Mouse (Mus musculus) forebrain, embryonic 11.5 days (tissue): Measurements from ENCODE around the gene Hmgn2. TPM values are rescaled to one million over a fixed set of nuclear protein-coding genes. Genes with fewer than 3 reads are reported as not detected.

Experiments used
- ATAC-seq: fragments of 200-750 bp; cut with Nextera tagmentation; replicated peaks from 2 replicates; pipeline ENCODE4 v1.8.0; 2017; ENCODE audit warnings: moderate TSS enrichment; ENCODE audit not compliant: low FRiP score
- DNase-seq: peaks from one replicate; pipeline ENCODE4 v3.0.0-alpha.2; 2017; ENCODE audit warnings: low spot score
- H3K27ac ChIP-seq: fragments of 300-500 bp; sonication (generic); 2 replicates; pipeline ENCODE4 v1.5.1; 2014; ENCODE audit warnings: low read depth, low read length
- H3K27me3 ChIP-seq: fragments of 300-500 bp; sonication (generic); 2 replicates; pipeline ENCODE4 v1.6.1; 2014; ENCODE audit warnings: mild to moderate bottlenecking, low read length, mixed read lengths; ENCODE audit not compliant: control insufficient read depth, insufficient read depth
- H3K36me3 ChIP-seq: fragments of 300-500 bp; sonication (generic); 2 replicates; pipeline ENCODE4 v1.6.1; 2014; ENCODE audit warnings: mild to moderate bottlenecking, low read length, moderate library complexity, mixed read lengths; ENCODE audit not compliant: control insufficient read depth, insufficient read depth
- H3K4me1 ChIP-seq: fragments of 300-500 bp; sonication (generic); replicated peaks from 2 replicates; pipeline ENCODE4 v1.6.1; 2014; ENCODE audit warnings: low read length, mixed read lengths; ENCODE audit not compliant: control insufficient read depth, insufficient read depth
- H3K4me2 ChIP-seq: fragments of 300-500 bp; sonication (generic); 2 replicates; pipeline ENCODE4 v1.6.1; 2014; ENCODE audit warnings: low read depth, mild to moderate bottlenecking, low read length, moderate library complexity, mixed read lengths; ENCODE audit not compliant: severe bottlenecking
- H3K4me3 ChIP-seq: fragments of 300-500 bp; sonication (generic); 2 replicates; pipeline ENCODE4 v1.5.1; 2014; ENCODE audit warnings: low read depth, low read length
- H3K9ac ChIP-seq: fragments of 300-500 bp; sonication (generic); 2 replicates; pipeline ENCODE4 v1.6.1; 2014; ENCODE audit warnings: low read length
- H3K9me3 ChIP-seq: fragments of 300-500 bp; sonication (generic); 2 replicates; pipeline ENCODE4 v1.6.1; 2016; ENCODE audit warnings: low read length, mixed read lengths; ENCODE audit not compliant: control insufficient read depth
- WGBS: fragments of 180-500 bp; shearing (Covaris S2); extraction: QIAGEN DNeasy Blood & Tissue Kit; methylation state at CpG from one replicate; pipeline ENCODE4 v1.1.7; 2014; 5-methylcytosine and 5-hydroxymethylcytosine counted together
- polyA plus RNA-seq: library from polyadenylated mRNA; unstranded; fragments of >200 nt; fragmentation: Nextera tagmentation; extraction: Ambion mirVana; gene quantifications from 2 replicates; pipeline ENCODE4 v1.2.1, GENCODE M21; 2014

Hmgn2 gene
- polyA plus RNA-seq, 1 experiment from 2014 or later = 4,469 TPM

DNA sequence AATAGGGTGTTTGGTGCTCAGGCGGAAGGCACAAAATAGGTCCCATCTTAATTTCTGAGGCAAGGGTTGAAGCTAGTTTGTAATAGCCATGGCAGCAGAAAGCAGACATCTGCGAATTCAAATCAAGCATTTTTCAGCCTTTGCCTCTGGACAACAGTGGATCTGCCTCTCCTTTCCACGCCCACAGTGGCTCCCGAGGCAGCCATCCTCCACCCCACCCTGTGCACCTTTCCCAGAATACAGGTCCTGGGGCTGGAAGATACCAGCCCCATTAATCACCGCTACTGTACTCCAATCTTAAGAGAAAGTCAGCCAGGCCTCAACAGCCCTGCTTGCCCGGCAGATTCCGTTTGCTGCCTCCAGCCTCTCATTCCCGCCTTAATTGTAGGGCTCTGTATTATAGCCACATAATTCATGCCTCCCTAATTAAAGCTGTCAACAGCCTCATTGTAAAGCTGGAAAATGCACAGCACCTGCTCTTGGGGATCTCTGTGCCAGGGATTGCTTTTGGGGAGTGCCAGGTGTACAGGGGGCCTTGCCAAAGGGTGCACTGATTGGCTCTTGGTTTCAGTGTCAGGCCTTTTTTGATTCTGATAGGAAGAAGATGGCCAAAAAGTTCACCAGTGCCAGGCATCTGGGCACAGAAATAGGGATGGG is 792 bp upstream of the Hmgn2 start:
- Histone ChIP-seq H3K4me1 (peaks cover 30% of the 10 kb centered on the region), H3K36me3 (peaks cover 12% of the 10 kb centered on the region), H3K27me3 (no peaks in the 10 kb centered on the region), H3K9ac (peak overlapping the region; percentile 98), H3K27ac (peak overlapping the region; percentile 100), H3K4me3 (peak overlapping the region; percentile 78), H3K4me2 (peak overlapping the region; percentile 98), H3K9me3 (no peaks in the 10 kb centered on the region)
- WGBS = 55% methylated on average over 8 of the region's 8 CpGs
- no peak for DNase-seq
- ATAC-seq = no peak

DNA sequence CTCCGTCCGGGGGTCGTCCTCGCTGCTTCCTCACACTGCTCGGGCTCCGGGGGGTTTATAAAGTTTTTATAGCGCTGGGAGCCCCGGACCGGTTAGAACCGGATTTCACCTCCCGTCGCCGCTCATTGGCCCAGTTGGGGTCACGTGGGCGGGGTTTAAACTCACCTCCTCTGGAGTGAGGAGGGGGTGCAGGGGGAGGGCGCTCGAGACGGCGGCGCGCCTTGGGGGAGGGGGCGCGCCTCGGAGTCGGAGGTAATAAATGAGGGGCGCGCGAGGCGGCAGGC is 642 bp downstream of the Hmgn2 start:
- DNase-seq (peak; percentile 98), ATAC-seq (peak; percentile 85)
- Histone ChIP-seq H3K27ac (peak overlapping the region; percentile 100), H3K27me3 (no peaks in the 10 kb centered on the region), H3K4me2 (peak overlapping the region; percentile 98), H3K9me3 (no peaks in the 10 kb centered on the region), H3K36me3 (peaks cover 13% of the 10 kb centered on the region), H3K4me3 (peak overlapping the region; percentile 78), H3K9ac (peak overlapping the region; percentile 98), H3K4me1 (peaks cover 33% of the 10 kb centered on the region)
- WGBS = under 1% methylated on average over 29 of the region's 29 CpGs

DNA sequence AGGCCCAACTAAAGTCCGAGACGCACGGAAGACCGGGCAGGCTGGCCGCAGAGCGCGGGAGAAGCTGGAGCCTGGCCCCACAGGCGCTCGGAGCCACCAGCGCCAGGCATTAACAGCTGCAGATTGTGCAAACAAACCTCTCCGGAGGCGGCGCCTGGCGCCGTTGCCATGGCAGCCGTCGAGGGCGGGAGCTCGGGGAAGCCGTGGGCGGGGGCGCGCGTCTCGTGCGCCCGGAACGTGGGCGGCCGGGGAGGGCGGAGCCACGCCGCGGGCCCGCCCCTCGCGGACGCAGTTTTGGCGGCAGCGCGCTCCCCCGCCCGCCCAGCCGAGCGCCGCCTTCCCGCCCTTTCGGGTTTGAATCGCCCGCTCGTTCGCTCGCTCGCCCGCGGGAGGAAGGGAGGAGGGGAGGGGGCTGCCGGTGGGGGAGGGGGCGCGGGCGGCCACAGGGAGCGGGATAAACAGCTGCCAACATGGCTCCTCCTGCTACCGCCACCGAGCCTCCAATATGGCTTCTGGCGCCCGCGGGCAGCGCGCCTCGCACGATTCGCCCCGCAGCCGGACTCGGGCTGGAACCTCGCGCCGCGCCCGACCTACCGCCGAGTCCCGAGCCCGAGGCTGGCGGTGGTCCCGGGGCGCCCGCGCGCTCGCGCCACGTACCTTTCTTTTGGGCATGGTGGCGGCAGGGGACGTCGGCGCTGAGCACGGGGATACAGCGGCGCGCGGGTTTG is 1.1 kb downstream of the Hmgn2 start:
- Histone ChIP-seq H3K27me3 (no peaks in the 10 kb centered on the region), H3K9ac (peak overlapping the region; percentile 98), H3K9me3 (no peaks in the 10 kb centered on the region), H3K27ac (peak overlapping the region; percentile 100), H3K4me1 (peaks cover 33% of the 10 kb centered on the region), H3K4me3 (peak overlapping the region; percentile 78), H3K36me3 (peaks cover 13% of the 10 kb centered on the region), H3K4me2 (peak overlapping the region; percentile 98)
- WGBS = under 1% methylated on average over 78 of the region's 101 CpGs
- ATAC-seq (peak; percentile 68), DNase-seq (peak; percentile 98)

DNA sequence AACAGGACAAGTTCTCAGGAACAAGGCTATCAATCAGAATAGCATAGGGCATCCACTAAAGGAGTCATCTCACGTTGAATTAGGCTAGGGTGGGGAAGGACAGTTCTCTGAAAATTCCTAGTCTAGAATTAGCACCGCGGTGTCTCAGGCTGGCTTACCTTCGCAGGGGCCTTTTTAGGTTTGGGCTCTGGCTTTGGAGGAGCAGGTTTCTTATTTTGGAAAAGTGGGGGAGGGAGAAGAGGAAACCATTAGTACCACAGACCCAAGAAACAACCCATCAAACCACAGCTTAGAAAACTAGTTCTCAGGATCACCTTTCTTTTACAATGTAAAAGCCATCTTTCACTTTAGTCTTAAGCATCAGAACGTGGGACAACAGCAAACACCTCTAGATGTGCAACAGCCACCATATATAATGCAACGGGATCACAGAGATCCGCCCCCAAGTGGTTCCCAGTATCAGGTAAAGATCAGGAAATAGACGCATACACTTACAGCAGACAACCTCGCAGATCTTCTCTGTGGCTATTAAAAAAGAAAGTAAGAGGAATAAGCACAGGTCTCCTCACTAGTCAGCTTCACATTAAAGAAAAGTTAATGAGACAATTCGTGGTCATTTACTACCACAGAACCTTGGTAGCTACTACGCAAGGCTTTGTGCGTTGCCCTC is 2.0 kb downstream of the Hmgn2 start:
- Histone ChIP-seq H3K9ac (peak overlapping the region; percentile 98), H3K27ac (no peak overlapping the region; the same call in 1 of the 2 replicates), H3K27me3 (no peaks in the 10 kb centered on the region), H3K36me3 (peaks cover 13% of the 10 kb centered on the region), H3K9me3 (no peaks in the 10 kb centered on the region), H3K4me2 (peak overlapping the region; percentile 93), H3K4me3 (peak overlapping the region; percentile 78), H3K4me1 (peaks cover 33% of the 10 kb centered on the region)
- 55% methylated on average over 12 of the region's 12 CpGs for WGBS
- no peak for ATAC-seq
- no peak for DNase-seq

DNA sequence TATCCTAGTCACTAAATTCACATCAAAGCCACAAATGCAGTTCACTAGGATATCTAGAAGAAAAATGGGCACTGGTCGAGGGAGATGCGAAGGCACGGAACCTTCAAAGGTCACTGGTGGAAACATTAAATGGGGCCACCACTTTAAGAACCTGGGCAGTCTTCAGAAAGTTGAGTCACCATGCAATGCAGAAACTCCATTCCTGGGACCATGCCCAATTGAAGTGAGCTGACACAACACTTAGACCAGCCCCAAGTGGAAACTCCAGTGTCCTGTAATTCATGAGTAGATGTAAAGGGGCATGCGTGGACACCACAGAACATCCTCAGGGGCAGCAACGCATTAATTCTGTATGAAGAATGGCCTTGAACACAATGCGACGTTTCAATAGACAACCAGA is 5.9 kb downstream of the Hmgn2 start:
- Histone ChIP-seq H3K9ac (no peak overlapping the region), H3K9me3 (no peaks in the 10 kb centered on the region), H3K4me2 (no peak overlapping the region), H3K27me3 (no peaks in the 10 kb centered on the region), H3K4me1 (peaks cover 11% of the 10 kb centered on the region), H3K27ac (no peak overlapping the region), H3K4me3 (no peak overlapping the region), H3K36me3 (peaks cover 13% of the 10 kb centered on the region)
- DNase-seq (no peak), ATAC-seq (no peak)
- 90% methylated on average over 7 of the region's 7 CpGs for WGBS

DNA sequence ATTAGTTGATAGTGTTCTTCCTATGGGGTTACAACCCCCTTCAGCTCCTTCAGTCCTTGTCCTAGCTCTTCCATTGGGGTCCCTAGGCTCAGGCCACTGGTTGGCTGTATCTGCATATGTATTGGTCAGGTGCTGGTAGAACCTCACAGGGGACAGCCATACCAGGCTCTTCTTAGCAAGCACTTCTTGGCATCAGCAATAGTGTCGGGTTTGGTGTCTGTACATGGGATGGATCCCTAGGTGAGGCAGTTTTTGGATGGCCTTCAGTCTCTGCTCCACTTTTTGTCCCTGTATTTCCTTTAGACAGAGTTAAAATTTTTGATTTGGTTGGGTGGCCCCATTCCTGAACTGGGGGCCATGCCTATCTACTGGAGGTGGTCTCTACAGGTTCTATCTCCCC is 9.6 kb downstream of the Hmgn2 start:
- WGBS = 81% methylated on average over 1 of the region's 1 CpGs

DNA sequence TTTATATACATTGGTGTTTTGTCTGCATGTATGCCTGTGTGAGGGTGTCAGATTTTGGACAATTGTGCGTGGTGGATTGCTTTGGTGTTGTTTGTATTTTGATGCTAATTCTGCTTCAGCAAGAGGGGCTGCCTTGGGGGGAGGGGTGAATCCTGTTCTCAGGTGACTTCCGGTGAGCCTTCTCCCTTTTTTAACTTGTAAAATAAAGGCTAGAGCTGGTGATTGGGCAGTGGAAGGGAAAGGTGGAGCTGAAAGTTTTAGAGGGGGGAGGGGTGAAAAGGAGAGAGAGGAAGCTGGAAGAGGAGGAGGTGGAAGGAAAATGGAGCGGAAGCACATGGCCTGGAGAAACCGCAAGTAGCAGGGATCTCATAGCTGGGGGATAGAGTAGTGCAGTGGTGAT is 12.1 kb downstream of the Hmgn2 start:
- Histone ChIP-seq H3K9me3 (no peaks in the 10 kb centered on the region), H3K27me3 (no peaks in the 10 kb centered on the region), H3K4me3 (no peak overlapping the region), H3K4me1 (no peaks in the 10 kb centered on the region), H3K36me3 (no peaks in the 10 kb centered on the region), H3K9ac (no peak overlapping the region), H3K27ac (no peak overlapping the region), H3K4me2 (no peak overlapping the region)
- WGBS = 89% methylated on average over 4 of the region's 4 CpGs
- ATAC-seq (no peak), DNase-seq (no peak)

More for the DNA sequence above, 9.6 kb downstream of the Hmgn2 start:
- Histone ChIP-seq H3K9me3 (no peaks in the 10 kb centered on the region), H3K27ac (no peak overlapping the region), H3K27me3 (no peaks in the 10 kb centered on the region), H3K36me3 (no peaks in the 10 kb centered on the region; the same call in 1 of the 2 replicates), H3K9ac (no peak overlapping the region), H3K4me1 (peaks cover 3% of the 10 kb centered on the region; the same call in 1 of the 2 replicates), H3K4me2 (no peak overlapping the region), H3K4me3 (no peak overlapping the region)
- no peak for ATAC-seq
- DNase-seq = no peak

DNA sequence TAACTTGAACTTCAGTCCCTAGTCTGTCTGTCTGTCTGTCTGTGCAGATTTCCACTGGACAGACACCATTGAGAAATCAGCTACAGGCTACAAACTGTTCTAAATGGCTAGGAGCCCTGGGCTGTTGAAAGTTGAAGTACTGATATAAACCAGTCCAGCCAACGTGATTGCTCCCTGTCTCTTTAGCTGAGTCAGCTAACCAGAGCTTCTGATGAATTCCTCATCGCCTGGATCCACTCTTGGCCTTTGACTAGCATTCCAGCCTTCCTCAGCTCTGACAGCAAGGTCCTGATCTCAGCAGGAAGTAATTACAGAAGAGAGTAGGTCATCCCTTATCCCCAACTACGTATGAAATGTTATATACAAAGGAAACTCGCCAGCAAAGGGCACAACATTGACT is 21.7 kb downstream of the Hmgn2 start:
- no peaks in the 10 kb centered on the region for H3K27me3 ChIP-seq
- H3K4me3 ChIP-seq = no peak overlapping the region
- ATAC-seq = no peak
- no peaks in the 10 kb centered on the region for H3K4me1 ChIP-seq
- H3K9me3 ChIP-seq = no peaks in the 10 kb centered on the region
- 71% methylated on average over 4 of the region's 4 CpGs for WGBS
- no peaks in the 10 kb centered on the region for H3K36me3 ChIP-seq
- H3K9ac ChIP-seq = no peak overlapping the region
- H3K27ac ChIP-seq = no peak overlapping the region
- no peak for DNase-seq
- no peak overlapping the region for H3K4me2 ChIP-seq
